Mouse (Mus musculus): ENCODE measurements around the gene Hyal1. TPM values are rescaled to one million over a fixed set of nuclear protein-coding genes. Genes with fewer than 3 reads are reported as not detected.
"Not testable (repeated sequence)": the region's sequence is repeated elsewhere in the genome, so short reads cannot be mapped to it uniquely, and the experiment has no call there.

Gene Hyal1
- total RNA-seq, 2 experiments from 2014 or later = 4.6 to 4.8 TPM

DNA sequence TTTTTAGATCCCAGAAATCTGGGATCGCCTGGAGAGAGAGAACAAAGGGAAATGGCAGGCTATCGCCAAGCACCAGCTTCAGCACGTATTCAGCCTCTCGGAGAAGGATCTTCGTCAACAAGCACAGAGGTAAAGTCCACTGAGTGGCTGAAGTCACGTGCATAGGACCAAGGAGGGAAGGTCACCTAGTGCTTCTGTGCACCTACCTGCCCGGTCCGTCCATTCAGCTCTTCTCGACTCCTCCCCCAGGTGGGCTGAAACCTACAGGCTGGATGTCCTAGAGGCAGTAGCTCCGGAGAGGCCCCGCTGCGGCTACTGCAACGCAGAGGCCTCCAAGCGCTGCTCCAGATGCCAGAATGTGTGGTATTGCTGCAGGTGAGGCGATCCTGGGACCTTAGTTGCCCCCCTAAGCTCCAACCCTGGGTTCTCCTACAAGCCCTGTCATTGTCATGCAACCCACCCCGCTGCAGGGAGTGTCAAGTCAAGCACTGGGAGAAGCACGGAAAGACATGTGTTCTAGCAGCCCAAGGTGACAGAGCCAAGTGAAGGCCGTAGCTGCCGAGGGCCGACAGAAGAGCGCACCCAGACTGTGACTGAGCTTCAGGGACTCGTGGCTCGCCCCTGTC lies 26.1 kb upstream of the Hyal1 start:
- DNase-seq (ENCODE audit: low spot score in 2 of 2) = no peak

DNA sequence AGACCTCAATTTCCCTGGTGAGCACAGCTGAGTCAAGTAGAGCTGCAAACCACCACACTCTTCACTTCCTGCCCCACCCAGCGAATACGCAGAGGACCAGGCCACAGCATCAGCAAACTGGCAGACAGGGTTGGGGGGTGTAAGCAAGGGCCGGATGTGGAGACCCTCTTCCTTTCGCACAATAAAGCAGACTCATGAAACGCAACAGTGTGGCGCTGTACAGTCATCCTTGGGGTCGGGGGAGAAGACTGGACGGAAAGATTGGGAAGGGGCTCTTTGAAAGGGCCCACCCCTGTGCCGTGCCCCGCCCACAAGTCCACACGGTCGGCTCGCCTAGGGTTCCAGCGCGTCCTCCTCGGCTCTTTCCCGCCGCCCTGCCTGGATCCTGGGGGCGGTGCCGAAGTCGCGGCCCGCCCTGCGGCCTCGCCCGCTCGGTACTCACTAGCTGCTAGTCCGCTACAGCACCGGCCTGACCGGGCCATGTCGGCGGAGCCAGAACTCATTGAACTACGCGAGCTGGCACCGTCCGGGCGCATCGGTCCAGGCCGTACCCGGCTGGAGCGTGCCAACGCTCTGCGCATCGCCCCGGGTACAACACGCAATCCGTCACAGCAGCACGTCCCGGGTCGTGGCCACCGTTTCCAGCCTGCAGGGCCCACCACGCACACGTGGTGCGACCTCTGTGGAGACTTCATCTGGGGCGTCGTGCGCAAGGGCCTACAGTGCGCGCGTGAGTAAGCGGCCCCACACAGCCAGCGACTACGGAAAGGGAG lies 25.4 kb upstream of the Hyal1 start, which contains the start of gene Rassf1:
Gene Rassf1 (plus strand): TSS at position 439 of the 773 bp plus-strand sequence.
- peak; percentile 64 to 72 for DNase-seq (ENCODE audit: low spot score in 2 of 2)

DNA sequence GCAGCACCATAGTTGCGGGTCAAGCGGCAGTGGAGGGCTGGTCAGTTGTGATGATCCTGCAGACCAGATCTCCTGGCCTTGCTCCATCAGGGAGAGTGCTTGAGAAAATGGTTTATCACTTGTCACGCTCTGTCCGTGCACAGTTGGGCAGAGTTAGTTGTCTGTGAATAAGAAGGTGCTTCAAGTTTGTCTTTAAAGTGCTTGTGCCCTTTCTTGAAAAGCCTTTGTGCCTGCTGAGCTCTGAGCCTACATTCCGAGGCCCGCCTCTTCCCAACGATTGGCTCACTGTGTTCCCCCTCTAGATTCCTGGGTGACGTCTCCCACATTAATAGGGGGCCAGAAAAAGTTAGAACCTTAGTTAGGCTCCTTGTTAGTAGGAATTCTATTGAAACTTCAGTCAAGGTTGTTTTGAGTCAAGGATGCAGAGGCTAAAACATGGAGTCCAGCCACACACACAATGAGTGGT lies 24.8 kb upstream of the Hyal1 start:
- no peak for DNase-seq (ENCODE audit: low spot score in 2 of 2)

DNA sequence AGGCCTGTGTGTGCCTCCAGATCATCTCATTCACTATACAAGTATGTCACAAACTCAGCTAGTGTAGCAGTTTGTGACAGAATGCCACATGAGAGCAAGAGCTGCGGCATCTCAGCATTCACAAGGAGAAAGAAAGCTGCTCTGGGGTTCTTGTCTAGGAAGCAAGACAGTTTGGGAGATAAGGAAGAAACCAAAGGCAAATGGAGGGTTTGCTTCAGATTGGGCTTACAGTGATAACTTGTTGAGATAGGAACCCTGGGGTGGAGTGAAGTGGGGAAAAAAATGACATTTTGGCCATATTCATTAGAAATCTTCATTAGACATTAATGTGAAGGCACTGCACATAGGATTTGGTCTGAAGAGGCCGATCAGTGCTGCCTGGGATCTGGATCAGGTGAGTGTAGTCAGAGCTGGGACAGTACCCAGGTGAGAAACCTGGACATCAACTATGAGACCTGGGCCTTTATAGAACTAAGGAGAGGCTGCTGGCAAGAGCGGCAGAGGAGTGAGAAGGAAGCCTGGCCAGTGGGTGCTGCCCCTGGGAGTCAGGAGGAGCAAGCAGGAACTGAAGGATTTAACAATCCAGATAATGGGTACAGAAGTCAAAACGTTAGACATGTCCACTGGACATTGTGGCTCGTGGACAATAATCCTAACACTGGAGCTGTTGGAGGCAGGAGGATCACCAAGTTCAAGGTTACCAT lies 23.9 kb upstream of the Hyal1 start:
- no peak for DNase-seq (ENCODE audit: low spot score in 2 of 2)

DNA sequence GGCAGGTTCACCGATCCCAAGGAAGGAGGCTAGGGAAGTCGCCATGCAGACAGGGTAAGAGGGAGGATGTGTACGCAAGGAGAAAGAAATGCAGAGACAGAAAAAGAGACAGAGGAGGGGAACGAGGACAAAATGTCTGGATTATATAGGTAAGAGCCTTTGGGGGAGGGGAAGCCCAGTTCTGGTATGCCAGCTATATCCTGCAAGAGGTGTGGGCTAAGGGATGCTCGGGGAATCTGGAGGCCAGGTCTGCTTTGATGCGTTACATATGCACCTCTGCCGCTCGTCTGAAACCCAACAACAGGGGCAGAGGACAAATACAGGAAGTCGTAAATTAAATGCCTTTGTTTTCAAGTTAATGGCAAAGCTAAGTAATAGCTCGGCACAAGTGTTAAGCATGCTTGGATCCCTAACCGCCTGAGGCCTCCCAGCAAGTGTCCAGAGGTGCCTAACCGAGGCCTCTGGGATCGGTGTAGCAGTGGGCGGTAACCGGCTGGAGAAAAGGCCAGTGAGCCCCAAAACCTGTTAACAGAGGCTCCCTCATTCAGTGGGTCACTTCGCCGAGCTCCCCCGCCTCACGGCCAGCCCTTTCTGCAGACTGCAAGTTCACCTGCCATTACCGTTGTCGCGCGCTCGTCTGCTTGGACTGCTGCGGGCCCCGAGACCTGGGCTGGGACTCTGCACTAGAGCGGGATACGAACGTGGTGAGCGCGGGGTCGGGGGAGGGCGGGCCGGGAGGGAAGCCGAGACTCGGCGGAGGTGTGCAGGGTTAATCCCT lies 23.0 kb upstream of the Hyal1 start:
- no peak for DNase-seq (ENCODE audit: low spot score in 2 of 2)

DNA sequence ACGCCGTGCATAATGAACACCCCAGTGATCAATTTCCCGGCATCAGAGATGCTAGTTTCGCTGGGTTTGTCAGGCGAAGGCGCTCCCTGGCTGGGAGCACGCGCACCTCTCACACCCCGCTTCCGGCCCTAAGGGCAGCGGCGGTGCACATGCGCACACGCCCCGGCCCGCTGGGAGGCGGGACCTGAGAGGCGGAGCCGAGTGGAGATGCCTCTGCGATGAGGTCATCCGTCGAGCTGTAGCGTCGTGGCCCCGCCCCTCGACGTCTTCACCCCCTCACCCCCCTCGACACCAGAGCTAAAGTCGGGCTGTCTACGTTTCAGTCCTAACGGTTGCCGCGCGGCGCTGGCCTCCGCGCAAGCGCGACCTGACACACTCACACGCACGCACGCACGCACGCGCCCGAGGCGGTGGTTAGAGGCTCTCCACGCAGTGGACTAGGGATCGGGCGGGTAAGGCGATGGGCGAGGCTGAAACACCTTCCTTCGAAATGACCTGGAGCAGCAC lies 22.4 kb upstream of the Hyal1 start:
- peak; percentile 89 to 95 for DNase-seq (ENCODE audit: low spot score in 2 of 2)

DNA sequence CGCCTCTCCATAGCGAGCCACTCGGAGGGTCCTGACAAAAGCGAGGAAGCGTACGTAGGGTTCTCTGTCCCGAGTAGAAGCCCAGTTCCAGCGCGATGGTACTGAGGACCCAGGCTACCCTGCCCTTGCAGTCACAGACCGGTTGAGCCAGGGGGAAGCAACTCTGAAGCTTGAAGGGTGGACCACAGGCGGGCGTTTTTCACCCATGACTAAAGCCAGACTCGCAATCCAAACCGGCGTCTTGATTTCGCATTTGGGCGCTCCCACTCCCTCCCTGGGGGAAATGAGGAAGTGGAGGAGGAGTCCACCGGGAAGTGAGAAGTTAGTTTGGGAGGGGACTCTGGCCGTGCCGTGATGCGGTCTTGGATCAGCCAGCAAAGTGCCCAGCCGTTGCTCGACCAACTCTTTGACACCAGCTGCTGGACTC lies 21.7 kb upstream of the Hyal1 start:
- DNase-seq (ENCODE audit: low spot score in 2 of 2) = peak in 1 of 2 experiments; percentile 64

DNA sequence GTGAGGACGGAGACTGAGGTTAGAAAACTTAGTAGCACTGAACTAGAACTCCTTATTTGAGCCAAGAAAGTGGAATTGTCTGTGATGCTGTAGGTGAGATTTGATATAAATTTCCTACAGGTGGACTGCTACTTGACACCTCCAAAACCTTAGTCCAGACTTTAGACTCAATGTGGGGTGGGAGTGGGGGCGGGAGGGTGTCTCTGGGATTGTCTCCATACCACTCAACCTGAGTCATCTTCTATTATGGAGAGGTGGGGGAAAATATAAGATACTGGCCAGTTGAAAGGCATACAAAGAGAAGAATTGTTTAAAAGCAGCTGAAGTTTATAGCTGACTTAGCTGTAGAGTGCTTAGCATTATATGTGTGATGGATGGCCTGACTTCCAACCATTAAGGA lies 21.0 kb upstream of the Hyal1 start:
- no peak for DNase-seq (ENCODE audit: low spot score in 2 of 2)

DNA sequence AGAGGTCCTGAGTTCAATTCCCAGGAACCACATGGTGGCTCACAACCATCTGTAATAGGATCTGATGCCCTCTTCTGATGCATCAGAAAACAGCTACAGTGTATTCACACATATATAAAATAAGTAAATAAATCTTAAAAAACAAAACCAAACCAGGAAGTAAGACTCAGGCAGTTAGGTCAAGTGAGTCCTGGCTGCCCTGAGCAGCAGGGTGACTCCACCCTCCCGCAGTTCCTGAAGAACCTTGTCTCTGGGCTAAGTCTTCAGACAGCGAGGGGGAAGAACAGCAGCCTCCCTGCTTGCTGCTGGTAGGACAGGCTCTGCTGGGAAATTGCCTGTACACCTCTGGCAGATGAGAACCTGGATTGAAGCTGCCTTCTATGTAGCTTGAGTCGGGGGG lies 20.4 kb upstream of the Hyal1 start:
- no peak for DNase-seq (ENCODE audit: low spot score in 2 of 2)

DNA sequence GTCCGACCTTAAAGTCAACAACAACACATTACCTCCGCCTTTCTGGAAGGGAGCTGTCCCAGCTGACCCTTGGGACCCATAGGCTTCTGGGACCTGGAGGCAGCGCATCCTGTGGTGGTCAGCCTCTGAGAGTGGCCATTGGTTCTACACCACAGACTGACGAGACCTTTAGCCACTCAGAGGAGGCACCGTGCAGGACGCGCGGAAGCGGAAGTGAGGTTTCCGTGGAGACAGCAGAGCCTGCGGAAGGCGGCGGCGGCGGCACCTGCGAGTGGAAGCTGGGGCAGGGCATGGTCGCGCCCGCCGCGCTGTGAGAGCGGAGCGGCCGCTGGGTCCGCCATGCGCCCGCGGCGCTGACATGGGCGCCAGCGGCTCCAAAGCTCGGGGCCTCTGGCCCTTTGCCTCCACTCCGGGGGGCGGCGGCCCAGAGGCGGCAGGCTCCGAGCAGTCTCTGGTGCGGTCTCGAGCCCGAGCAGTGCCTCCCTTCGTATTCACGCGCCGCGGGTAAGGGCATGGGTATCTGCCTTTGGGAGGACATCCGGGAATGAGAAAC lies 13.6 kb upstream of the Hyal1 start, which contains the start of gene Tusc2:
Gene Tusc2 (plus strand): TSS at position 227 of the 553 bp plus-strand sequence.
- peak; percentile 83 to 92 for DNase-seq (ENCODE audit: low spot score in 2 of 2)

DNA sequence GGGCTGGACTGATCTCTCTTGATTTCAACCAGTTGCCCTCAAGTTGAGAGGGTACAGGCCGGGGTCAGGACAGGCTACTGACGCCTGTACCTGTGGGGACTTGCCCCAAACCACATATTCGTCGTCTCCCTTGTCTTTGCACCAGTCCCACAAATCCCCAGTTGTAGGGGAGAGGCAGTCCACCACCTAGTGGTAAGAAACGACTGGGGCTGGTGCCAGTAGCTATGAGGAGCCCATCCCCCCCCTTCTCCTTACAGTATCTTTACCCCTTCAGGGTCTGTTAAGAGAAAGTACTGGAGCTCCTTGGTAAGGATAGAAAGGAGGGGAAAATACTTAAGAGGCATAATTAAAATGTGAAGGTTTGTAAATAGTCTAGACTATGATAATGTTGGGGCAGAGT lies 11.2 kb upstream of the Hyal1 start:
- DNase-seq (ENCODE audit: low spot score in 2 of 2) = not testable (repeated sequence)

DNA sequence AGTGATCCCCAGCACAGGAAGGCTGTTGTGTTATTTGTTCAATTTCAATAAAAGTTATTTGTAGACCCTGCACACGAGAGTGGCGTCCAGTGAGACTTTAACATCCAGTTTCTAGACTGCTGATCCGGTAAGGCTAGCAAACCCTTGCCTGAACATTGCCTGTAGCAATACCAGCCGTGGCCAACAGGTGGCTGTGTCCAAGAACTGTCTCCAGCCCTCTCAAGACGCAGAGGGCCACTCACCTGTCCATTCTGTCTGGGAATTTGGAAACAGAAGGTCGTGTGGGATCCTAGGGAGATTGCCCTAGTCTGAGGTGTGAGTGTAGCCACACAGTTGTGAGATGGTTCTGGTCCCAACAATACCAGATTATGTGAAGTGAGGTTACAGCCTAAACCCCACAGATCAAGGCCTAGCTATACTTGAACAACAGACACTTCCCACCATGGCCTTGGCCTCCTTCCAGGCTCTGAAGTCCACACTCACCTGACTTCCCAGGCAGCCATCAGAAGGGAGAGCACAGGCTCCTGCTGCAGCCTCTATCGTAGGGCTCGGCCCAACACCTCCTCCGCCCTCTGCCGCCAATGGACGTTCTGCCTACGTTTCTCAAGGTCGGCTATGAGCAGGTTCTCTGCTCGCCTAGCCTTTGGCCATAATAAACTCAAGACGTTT lies 10.6 kb upstream of the Hyal1 start:
- DNase-seq (ENCODE audit: low spot score in 2 of 2) = peak in 1 of 2 experiments; percentile 79

DNA sequence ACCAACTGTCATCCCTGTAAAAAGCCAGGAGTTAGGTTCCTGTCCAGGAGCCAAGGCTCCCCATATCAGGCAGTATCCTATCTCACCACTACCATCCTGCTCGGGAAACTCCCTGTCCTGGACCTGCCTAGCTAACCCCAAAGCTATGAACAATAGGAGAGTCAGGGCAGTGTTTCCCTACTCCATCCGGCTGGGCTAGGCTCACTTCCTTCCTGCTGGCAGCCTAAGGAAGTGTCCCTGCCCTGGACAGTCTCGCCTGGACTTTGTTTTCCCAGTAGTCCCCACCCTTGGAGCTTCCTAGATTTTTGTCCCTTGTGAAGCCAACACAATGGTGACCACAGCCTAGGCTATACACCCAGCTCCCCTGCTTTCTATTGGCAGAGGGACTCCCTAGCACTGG lies 9.9 kb upstream of the Hyal1 start:
- no peak for DNase-seq (ENCODE audit: low spot score in 2 of 2)

DNA sequence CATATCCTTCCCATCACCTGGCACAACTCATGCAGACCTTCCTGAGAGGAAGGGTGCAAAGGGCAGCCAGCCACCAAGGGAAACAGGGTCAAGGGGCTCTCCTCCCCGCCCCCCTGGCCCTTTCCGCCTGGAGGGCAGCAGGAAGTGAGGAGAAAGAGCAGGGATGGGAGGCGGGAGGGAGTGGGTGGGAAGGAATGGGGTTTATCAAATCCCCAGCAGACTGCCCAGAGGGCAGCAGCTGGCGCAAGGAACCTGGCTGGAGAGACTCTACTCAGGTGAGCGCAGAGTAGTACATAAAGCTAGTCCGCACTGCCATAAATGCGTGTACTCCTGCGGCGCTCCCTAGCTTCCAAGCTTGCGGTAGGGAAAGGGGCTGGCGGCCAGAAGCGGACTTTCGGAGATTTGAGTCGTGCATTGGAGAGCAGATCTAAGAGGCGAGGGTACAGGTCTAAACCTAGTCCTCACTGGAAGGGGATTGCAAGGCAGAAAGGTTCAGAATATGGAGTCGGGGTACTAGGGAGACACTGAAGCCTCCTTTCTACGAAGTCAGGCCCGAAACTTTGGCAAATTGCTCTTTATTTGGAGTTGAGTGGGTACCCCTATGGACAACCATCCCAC lies 8.9 kb upstream of the Hyal1 start, which contains the start of gene Hyal2:
Gene Hyal2 (plus strand): TSS at position 244 of the 618 bp plus-strand sequence.
- no peak for DNase-seq (ENCODE audit: low spot score in 2 of 2)

DNA sequence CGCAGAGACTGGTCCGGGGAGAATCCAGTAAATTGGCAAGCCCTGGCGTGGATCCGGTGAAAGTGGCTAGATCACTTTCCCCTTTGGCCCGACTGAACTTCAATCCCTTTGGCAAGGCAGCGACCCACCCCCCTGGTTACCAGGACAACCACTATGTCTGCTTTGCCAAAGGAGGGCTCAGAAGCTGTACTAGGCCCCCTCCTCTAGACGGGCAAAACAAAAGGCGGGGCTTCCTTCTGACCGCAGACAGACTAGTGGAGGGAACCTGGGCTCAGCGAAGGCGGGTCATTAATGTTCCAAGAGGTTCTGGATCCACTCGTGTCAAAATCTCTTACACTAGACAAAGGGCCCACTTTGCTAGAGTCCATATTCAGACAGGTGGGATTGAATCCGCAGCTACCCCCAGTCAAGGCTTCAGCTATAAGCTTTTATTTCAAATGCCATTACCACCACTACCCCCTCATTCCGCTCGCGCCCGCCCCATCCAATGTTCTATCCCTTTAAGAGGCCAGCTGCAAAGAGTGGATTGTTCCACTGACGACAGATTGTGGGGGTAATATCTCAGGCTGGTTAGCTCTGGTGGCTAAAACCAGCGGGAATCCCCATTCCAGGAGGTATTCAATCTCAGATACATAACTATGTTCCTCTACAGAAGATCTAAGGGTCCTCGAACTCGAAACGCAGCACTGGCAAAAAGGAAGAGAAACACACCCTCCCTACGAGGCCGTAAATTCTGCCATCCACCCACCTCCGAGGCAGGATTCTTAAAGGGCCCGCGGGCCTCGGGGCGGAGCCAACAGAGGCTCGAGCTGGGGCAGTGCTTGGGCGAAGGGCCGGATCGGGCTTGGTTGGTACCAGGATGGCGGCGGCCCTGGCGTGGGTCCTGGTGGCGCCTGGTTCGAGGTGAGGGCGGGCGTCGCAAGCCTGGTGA lies 8.1 kb upstream of the Hyal1 start:
- DNase-seq (ENCODE audit: low spot score in 2 of 2) = peak; percentile 68 to 85

DNA sequence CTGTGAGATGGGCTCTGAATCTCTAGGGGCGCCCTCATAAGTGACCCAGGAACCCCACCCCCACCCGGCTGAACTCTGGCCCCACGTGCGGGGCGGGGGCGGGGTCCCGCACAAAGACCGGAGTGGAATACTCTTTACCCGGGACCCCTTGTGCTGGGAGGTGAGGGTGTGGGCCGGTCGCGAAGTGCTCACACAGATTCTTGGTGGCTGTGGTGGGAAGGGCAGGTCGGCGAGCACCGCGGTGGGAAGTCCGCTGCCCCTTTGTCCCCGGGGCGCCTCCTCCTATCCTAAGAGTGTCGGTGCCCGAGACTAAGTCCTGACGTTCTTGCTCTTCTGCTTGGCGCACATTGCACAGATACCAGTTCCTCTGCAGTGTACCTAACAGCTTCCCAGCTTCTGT lies 7.5 kb upstream of the Hyal1 start:
- DNase-seq (ENCODE audit: low spot score in 2 of 2) = no peak

DNA sequence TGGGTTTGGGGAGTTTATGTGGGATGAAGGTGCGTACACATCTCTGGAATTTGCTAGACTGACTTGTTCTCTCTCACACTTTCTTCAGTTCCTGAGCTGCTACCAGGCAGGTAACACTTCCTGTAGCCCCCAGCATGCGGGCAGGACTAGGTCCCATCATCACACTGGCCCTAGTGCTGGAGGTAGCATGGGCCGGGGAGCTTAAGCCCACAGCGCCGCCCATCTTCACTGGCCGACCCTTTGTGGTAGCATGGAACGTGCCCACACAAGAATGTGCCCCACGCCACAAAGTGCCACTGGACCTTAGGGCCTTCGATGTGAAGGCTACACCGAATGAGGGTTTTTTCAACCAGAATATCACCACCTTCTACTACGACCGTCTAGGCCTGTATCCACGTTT lies 6.7 kb upstream of the Hyal1 start:
- no peak for DNase-seq (ENCODE audit: low spot score in 2 of 2)

DNA sequence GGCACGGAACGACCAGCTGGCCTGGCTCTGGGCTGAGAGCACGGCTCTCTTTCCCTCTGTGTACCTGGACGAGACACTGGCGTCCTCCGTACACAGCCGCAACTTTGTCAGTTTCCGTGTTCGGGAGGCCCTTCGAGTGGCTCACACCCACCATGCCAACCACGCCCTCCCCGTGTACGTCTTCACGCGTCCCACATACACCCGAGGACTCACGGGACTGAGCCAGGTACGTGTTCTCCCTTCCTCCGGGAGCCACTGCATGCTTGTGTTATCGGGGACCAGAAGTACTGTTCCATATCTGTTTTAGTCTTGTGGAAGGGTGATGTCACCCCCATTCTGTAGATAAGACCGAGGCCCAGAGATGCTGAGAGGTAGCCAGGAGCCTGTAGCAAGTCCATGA lies 5.9 kb upstream of the Hyal1 start:
- no peak for DNase-seq (ENCODE audit: low spot score in 2 of 2)
